Mouse (Mus musculus): ENCODE results near the gene Vim.

DNA sequence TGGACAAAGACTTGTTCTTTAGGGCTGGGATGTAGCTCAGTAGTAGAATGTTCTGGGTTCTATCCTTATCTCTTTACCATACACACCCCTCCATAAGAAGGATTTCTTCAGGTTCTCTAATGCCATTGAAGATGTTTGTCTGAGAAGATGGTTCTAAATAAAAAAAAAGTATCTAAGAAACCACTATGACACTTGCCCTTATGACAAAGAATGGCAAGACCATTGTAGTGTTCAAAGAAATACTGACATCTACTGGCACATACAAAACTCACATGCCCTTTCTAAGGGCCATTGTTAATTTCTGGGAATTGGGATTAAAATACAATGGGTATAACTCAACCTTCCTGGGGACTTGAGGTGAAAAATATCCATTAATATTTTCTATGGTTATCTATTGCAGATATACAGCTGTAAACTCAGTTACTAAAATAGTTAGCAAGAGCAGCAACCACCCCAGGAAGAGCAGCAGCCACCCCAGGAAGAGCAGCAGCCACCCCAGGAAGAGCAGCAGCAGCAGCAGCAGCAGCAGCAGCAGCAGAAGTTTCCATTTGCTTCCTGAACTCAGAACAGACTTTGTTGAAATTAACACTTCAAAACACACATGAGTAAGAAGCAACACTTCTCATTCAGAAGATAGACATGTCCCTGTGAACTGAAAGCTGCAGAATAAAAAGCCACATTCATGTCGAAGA, 23.4 kb downstream of the Vim start:
- TF ChIP-seq CTCF (IDR thresholded peaks at IDR 0.05; ENCODE audit: borderline replicate concordance, insufficient read depth, low read length) (no peak), POLR2A (IDR thresholded peaks at IDR 0.05; ENCODE audit: low read depth, low read length) (no peak)

Data from embryonic fibroblast, embryonic 13.5 days (primary cell).